Mouse (Mus musculus) midbrain, embryonic 15.5 days (tissue): ENCODE results near the gene Lmbr1l. TPM values are rescaled to one million over a fixed set of nuclear protein-coding genes. Genes with fewer than 3 reads are reported as not detected.

ENCODE experiments used
- ATAC-seq: fragments of 200-750 bp; cut with Nextera tagmentation; replicated peaks from 2 replicates; pipeline ENCODE4 v1.8.0; 2017; ENCODE audit warnings: moderate TSS enrichment
- H3K27ac ChIP-seq: fragments of 300-500 bp; sonication (generic); 2 replicates; pipeline ENCODE4 v1.5.1; 2015; ENCODE audit warnings: mild to moderate bottlenecking, inconsistent platforms
- H3K27me3 ChIP-seq: fragments of 300-500 bp; sonication (generic); replicated peaks from 2 replicates; pipeline ENCODE4 v1.6.1; 2015; ENCODE audit warnings: inconsistent platforms
- H3K36me3 ChIP-seq: fragments of 300-500 bp; sonication (generic); replicated peaks from 2 replicates; pipeline ENCODE4 v1.6.1; 2015; ENCODE audit warnings: inconsistent platforms
- H3K4me1 ChIP-seq: fragments of 300-500 bp; sonication (generic); 2 replicates; pipeline ENCODE4 v1.6.1; 2015; ENCODE audit warnings: inconsistent platforms
- H3K4me2 ChIP-seq: fragments of 300-500 bp; sonication (generic); 2 replicates; pipeline ENCODE4 v1.6.1; 2015; ENCODE audit warnings: inconsistent platforms, mild to moderate bottlenecking, moderate library complexity
- H3K4me3 ChIP-seq: fragments of 300-500 bp; sonication (generic); 2 replicates; pipeline ENCODE4 v1.5.1; 2015; ENCODE audit warnings: mild to moderate bottlenecking, inconsistent platforms
- H3K9ac ChIP-seq: fragments of 300-500 bp; sonication (generic); 2 replicates; pipeline ENCODE4 v1.6.1; 2015; ENCODE audit warnings: mild to moderate bottlenecking, inconsistent platforms
- H3K9me3 ChIP-seq: fragments of 300-500 bp; sonication (generic); 2 replicates; pipeline ENCODE4 v1.6.1; 2016; ENCODE audit warnings: inconsistent platforms
- WGBS: fragments of 180-500 bp; shearing (Covaris S2); methylation state at CpG from one replicate; pipeline ENCODE4 v1.1.7; 2015; ENCODE audit warnings: mixed read lengths; 5-methylcytosine and 5-hydroxymethylcytosine counted together
- polyA plus RNA-seq: library from polyadenylated mRNA; unstranded; fragments of >200 nt; fragmentation: Nextera tagmentation; extraction: Ambion mirVana; gene quantifications from 2 replicates; pipeline ENCODE4 v1.2.1, GENCODE M21; 2015

Lmbr1l gene
- polyA plus RNA-seq, 1 experiment from 2014 or later, result 35.5 TPM

GRCm38 (mm10) chr15:98854214-98854613 lies 63.8 kb downstream of the Lmbr1l start:
- Histone ChIP-seq H3K9ac (no peak overlapping the region), H3K4me3 (no peak overlapping the region), H3K27me3 (no peaks in the 10 kb centered on the region), H3K27ac (no peak overlapping the region), H3K4me1 (no peaks in the 10 kb centered on the region), H3K4me2 (no peak overlapping the region), H3K36me3 (peaks cover 96% of the 10 kb centered on the region), H3K9me3 (no peaks in the 10 kb centered on the region)
- WGBS, result 93% methylated on average over 16 of the region's 16 CpGs
- ATAC-seq, result no peak

Other genes starting within 250 kb of the Lmbr1l start
- gene Rnd1, start 240.8 kb downstream of the Lmbr1l start, polyA plus RNA-seq, result 13.2 and 13.9 TPM in 2 replicates
- gene Ccdc65, start 210.0 kb downstream of the Lmbr1l start, polyA plus RNA-seq, result 6.8 and 8.5 TPM in 2 replicates
- gene Fkbp11, start 190.0 kb downstream of the Lmbr1l start, polyA plus RNA-seq, result 3.8 and 4.6 TPM in 2 replicates
- 103 and 106 TPM in 2 replicates for gene Arf3, start 155.0 kb downstream of the Lmbr1l start, polyA plus RNA-seq
- gene Wnt10b, start 140.1 kb downstream of the Lmbr1l start, polyA plus RNA-seq, result 0.17 TPM in 1 of 2 replicates, not detected in the other
- 2.0 and 2.9 TPM in 2 replicates for gene Wnt1, start 128.4 kb downstream of the Lmbr1l start, polyA plus RNA-seq
- 0.52 and 0.81 TPM in 2 replicates for gene Ddn, start 108.7 kb downstream of the Lmbr1l start, polyA plus RNA-seq
- 72.7 and 84.7 TPM in 2 replicates for gene Prkag1, start 86.7 kb downstream of the Lmbr1l start, polyA plus RNA-seq
- 11.9 and 13.5 TPM in 2 replicates for gene Kmt2d, start 47.0 kb downstream of the Lmbr1l start, polyA plus RNA-seq
- gene Rhebl1, start 23.7 kb downstream of the Lmbr1l start, polyA plus RNA-seq, result 35.5 and 35.9 TPM in 2 replicates
- gene Dhh, start 19.7 kb downstream of the Lmbr1l start, polyA plus RNA-seq, result 0.35 and 0.73 TPM in 2 replicates
- gene Tuba1b, start 16.3 kb upstream of the Lmbr1l start, polyA plus RNA-seq, result 1,136 and 1,188 TPM in 2 replicates
- gene Gm49450, start 35.3 kb upstream of the Lmbr1l start, polyA plus RNA-seq, result not detected in 2 replicates
- 17,671 and 17,732 TPM in 2 replicates for gene Tuba1a, start 35.5 kb upstream of the Lmbr1l start, polyA plus RNA-seq
- 16.4 and 20.5 TPM in 2 replicates for gene Tuba1c, start 111.7 kb upstream of the Lmbr1l start, polyA plus RNA-seq
- gene Prph, start 136.9 kb upstream of the Lmbr1l start, polyA plus RNA-seq, result 5.7 and 10.3 TPM in 2 replicates
- gene Troap, start 156.3 kb upstream of the Lmbr1l start, polyA plus RNA-seq, result 4.9 and 6.6 TPM in 2 replicates
- 12.4 and 15.3 TPM in 2 replicates for gene C1ql4, start 169.6 kb upstream of the Lmbr1l start, polyA plus RNA-seq
- gene Dnajc22, start 174.9 kb upstream of the Lmbr1l start, polyA plus RNA-seq, result 2.0 and 2.1 TPM in 2 replicates
- 33.0 and 35.4 TPM in 2 replicates for gene Spats2, start 207.7 kb upstream of the Lmbr1l start, polyA plus RNA-seq